Mouse (Mus musculus) liver, embryonic 14.5 days (tissue): ENCODE data around the gene Cacna1d. TPM values are rescaled to one million over a fixed set of nuclear protein-coding genes. Genes with fewer than 3 reads are reported as not detected.

Source experiments
- ATAC-seq: fragments of 200-750 bp; cut with Nextera tagmentation; 2 replicates; pipeline ENCODE4 v1.8.0; 2017; ENCODE audit warnings: moderate number of reproducible peaks, mild to moderate bottlenecking, moderate library complexity; ENCODE audit not compliant: insufficient read depth
- DNase-seq, 3 experiments: peaks; one replicate each; pipeline ENCODE4 v3.0.0-alpha.2; 2012 to 2013; ENCODE audit warnings: low read depth in 3 of 3, low spot score in 3 of 3
- H3K27ac ChIP-seq: fragments of 300-500 bp; sonication (generic); 2 replicates; pipeline ENCODE4 v1.5.1; 2014; ENCODE audit warnings: moderate library complexity, mild to moderate bottlenecking, control low read depth, inconsistent platforms
- H3K27me3 ChIP-seq: fragments of 300-500 bp; sonication (generic); 2 replicates; pipeline ENCODE4 v1.6.1; 2014; ENCODE audit warnings: mild to moderate bottlenecking, low read length, moderate library complexity; ENCODE audit not compliant: control insufficient read depth, insufficient read depth
- H3K36me3 ChIP-seq: fragments of 300-500 bp; sonication (generic); replicated peaks from 2 replicates; pipeline ENCODE4 v1.6.1; 2014; ENCODE audit warnings: low read depth; ENCODE audit not compliant: control insufficient read depth, insufficient read depth
- H3K4me1 ChIP-seq, 2 experiments: fragments of 200-500 bp in 1 of 2; fragments of 300-500 bp in 1 of 2; sonication (generic) in 1 of 2; replicated peaks; 2 replicates each; pipeline ENCODE4 v1.6.1; 2012 to 2014; ENCODE audit warnings: antibody characterized with exemption in 1 of 2, inconsistent platforms in 1 of 2, low read length in 1 of 2; ENCODE audit not compliant: control insufficient read depth in 2 of 2, insufficient read depth in 2 of 2
- H3K4me2 ChIP-seq: fragments of 300-500 bp; sonication (generic); 2 replicates; pipeline ENCODE4 v1.6.1; 2014; ENCODE audit warnings: low read depth, mild to moderate bottlenecking, control low read depth, moderate library complexity
- H3K4me3 ChIP-seq, 2 experiments: fragments of 200-500 bp in 1 of 2; fragments of 300-500 bp in 1 of 2; sonication (generic) in 1 of 2; 2 replicates each; pipeline ENCODE4 v1.5.1; 2012 to 2014; ENCODE audit warnings: low read depth in 2 of 2, low read length in 2 of 2, mild to moderate bottlenecking in 2 of 2, control low read depth in 1 of 2, inconsistent platforms in 1 of 2, moderate library complexity in 1 of 2; ENCODE audit not compliant: insufficient read depth in 1 of 2
- H3K9ac ChIP-seq: fragments of 300-500 bp; sonication (generic); replicated peaks from 2 replicates; pipeline ENCODE4 v1.6.1; 2014; ENCODE audit warnings: mild to moderate bottlenecking, control low read depth, moderate library complexity
- H3K9me3 ChIP-seq: fragments of 300-500 bp; sonication (generic); 2 replicates; pipeline ENCODE4 v1.6.1; 2016; ENCODE audit warnings: low read length, mixed read lengths; ENCODE audit not compliant: control insufficient read depth
- CTCF ChIP-seq: IDR thresholded peaks from 2 replicates; pipeline ENCODE4 v1.5.1; 2016; ENCODE audit warnings: antibody characterized with exemption, low read depth, control low read depth
- EP300 ChIP-seq: IDR thresholded peaks from 2 replicates; pipeline ENCODE4 v1.6.1; 2016; ENCODE audit warnings: antibody characterized with exemption, low read depth
- WGBS: fragments of 180-500 bp; shearing (Covaris S2); extraction: QIAGEN DNeasy Blood & Tissue Kit; methylation state at CpG from one replicate; pipeline ENCODE4 v1.1.7; 2014; ENCODE audit not compliant: insufficient replicate concordance; 5-methylcytosine and 5-hydroxymethylcytosine counted together
- polyA plus RNA-seq, 2 experiments: library from polyadenylated mRNA; depleted of rRNA in 1 of 2; stranded (reverse) in 1 of 2; unstranded in 1 of 2; fragments of >200 nt; fragmentation: Nextera tagmentation in 1 of 2; extraction: Ambion mirVana in 1 of 2; gene quantifications; 2 replicates each; pipeline versions ENCODE4 v1.2.1 to v1.2.3; 2012 to 2014

Gene Cacna1d
- polyA plus RNA-seq, 2 experiments: 0.17 TPM

GRCm38 (mm10) chr14:30353291-30354126 lies 137.7 kb downstream of the Cacna1d start:
- Histone ChIP-seq H3K4me2 (peak overlapping the region; percentile 52), H3K4me3 (peak overlapping the region; percentile 30 to 36), H3K4me1 (no peaks in the 10 kb centered on the region), H3K27me3 (peaks cover 43% of the 10 kb centered on the region), H3K36me3 (no peaks in the 10 kb centered on the region), H3K9me3 (no peaks in the 10 kb centered on the region), H3K27ac (no peak overlapping the region), H3K9ac (no peak overlapping the region)
- DNase-seq: no peak
- TF ChIP-seq EP300: no peak
- no peak for TF ChIP-seq CTCF
- under 1% methylated on average over 97 of the region's 114 CpGs for WGBS
- no peak for ATAC-seq

DNA sequence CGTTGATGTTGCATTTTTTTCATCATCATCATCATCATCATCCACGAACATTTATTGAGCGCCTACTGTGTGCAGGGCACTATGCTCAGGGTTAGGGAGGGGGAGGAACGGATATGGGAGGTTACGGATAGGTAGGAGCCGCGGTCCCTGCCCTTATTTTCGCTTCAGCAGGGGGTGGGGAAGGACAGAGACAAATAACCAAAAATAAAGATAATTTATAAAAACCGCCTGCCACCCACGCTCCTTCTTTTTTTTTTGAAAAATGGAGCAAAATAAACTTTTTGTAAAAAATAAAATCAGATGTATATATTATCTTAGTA lies 138.3 kb downstream of the Cacna1d start:
- Histone ChIP-seq H3K4me3 (peak overlapping the region; percentile 16 to 30), H3K4me2 (peak overlapping the region; percentile 52), H3K27me3 (peaks cover 43% of the 10 kb centered on the region), H3K9me3 (no peaks in the 10 kb centered on the region), H3K27ac (no peak overlapping the region), H3K36me3 (no peaks in the 10 kb centered on the region), H3K9ac (no peak overlapping the region), H3K4me1 (no peaks in the 10 kb centered on the region)
- no peak for TF ChIP-seq EP300
- no peak for TF ChIP-seq CTCF
- ATAC-seq (no peak), DNase-seq (no peak)
- WGBS: 3% methylated on average over 10 of the region's 10 CpGs

- H3K36me3 ChIP-seq: no peaks in the 10 kb centered on the region
- ATAC-seq (no peak), DNase-seq (no peak)
- H3K27ac ChIP-seq: no peak overlapping the region
- WGBS: 5% methylated on average over 31 of the region's 31 CpGs
- no peak overlapping the region for H3K9ac ChIP-seq
- H3K4me1 ChIP-seq: no peaks in the 10 kb centered on the region
- no peak for TF ChIP-seq CTCF
- no peak for TF ChIP-seq EP300
- no peaks in the 10 kb centered on the region for H3K9me3 ChIP-seq
- H3K4me2 ChIP-seq: peak overlapping the region; percentile 52
- H3K4me3 ChIP-seq: peak overlapping the region in 1 of 2 experiments; percentile 16; a peak in 2 of 4 replicates
- H3K27me3 ChIP-seq: peaks cover 43% of the 10 kb centered on the region
These were observed 138.9 kb downstream of the Cacna1d start for GRCm38 (mm10) chr14:30352061-30352950.

GRCm38 (mm10) chr14:30350285-30350684 lies 141.0 kb downstream of the Cacna1d start:
- Histone ChIP-seq H3K36me3 (no peaks in the 10 kb centered on the region), H3K27me3 (peaks cover 38% of the 10 kb centered on the region), H3K4me3 (no peak overlapping the region), H3K9ac (no peak overlapping the region), H3K4me2 (no peak overlapping the region), H3K27ac (no peak overlapping the region), H3K4me1 (no peaks in the 10 kb centered on the region), H3K9me3 (no peaks in the 10 kb centered on the region)
- WGBS: 56% methylated on average over 6 of the region's 6 CpGs
- no peak for DNase-seq
- no peak for ATAC-seq
- TF ChIP-seq CTCF (no peak), EP300 (no peak)
